Mouse (Mus musculus): ENCODE data around the gene Rnf167. TPM values are rescaled to one million over a fixed set of nuclear protein-coding genes. Genes with fewer than 3 reads are reported as not detected.

Rnf167 gene
- total and polyA plus RNA-seq, 3 experiments, result 23.5 to 31.7 (median 25.5) TPM

GRCm38 (mm10) chr11:70655571-70656455 lies 8.8 kb downstream of the Rnf167 start (continued):
- peak; percentile 52; the same call in 1 of the 2 replicates for TF ChIP-seq ETS1 (conservative IDR thresholded peaks at IDR 0.05; ENCODE audit: low read depth, low read length)

DNA sequence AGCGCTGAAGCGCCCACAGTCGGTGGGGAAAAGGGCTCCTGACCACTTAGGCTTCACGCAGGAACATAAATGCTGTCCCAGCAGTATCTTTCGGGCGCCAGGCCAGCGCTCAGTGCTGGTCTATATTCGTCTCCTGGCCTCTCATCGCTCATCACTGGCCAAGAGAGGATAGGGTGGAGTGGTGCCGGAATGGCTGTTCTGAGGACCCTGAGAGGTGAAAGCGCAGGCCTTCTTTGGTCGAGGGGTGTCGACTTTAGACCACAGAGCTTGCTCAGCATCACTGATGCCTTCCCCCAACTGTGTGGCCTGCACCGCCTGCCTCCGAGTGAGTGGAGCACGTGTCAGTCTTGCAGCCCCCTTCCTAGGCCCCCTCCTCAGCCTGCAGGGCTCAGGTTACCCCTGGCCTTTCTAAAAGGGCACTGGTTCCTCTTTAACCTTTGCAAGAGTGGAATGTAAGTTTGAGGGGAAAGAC lies 9.5 kb downstream of the Rnf167 start:
- Histone ChIP-seq H3K9ac (ENCODE audit: insufficient read depth, low read depth) (peak overlapping the region; percentile 90), H3K4me3 (replicated peaks in 1 of 3; ENCODE audit: low read depth in 2 of 3, low read length in 2 of 3, poor library complexity in 1 of 3) (peak overlapping the region; percentile 30 to 78 (median 65)), H3K4me1 (ENCODE audit: control insufficient read depth in 1 of 2, insufficient read depth in 2 of 2) (peaks cover 7 to 36% of the 10 kb centered on the region in 2 experiments), H3K4me2 (ENCODE audit: insufficient read depth, low read depth, poor library complexity, severe bottlenecking) (peak overlapping the region; percentile 62; the same call in 1 of the 2 replicates), H3K9me3 (replicated peaks; ENCODE audit: low read length) (no peaks in the 10 kb centered on the region), H3K36me3 (replicated peaks in 1 of 2; ENCODE audit: control insufficient read depth in 1 of 2, insufficient read depth in 1 of 2, low read length in 1 of 2) (peaks cover 13 to 46% of the 10 kb centered on the region in 2 experiments), H3K79me2 (replicated peaks; ENCODE audit: control insufficient read depth, extremely low read depth, insufficient read depth, poor library complexity, severe bottlenecking) (peaks cover 29% of the 10 kb centered on the region), H3K27ac (ENCODE audit: insufficient read depth, low read depth) (peak overlapping the region; percentile 95; the same call in 1 of the 2 replicates), H3K27me3 (replicated peaks) (no peaks in the 10 kb centered on the region)
- dilution Hi-C loops (cut with MboI; ENCODE audit: extremely low pct_ligation_motif_present, extremely low pct_unique_long_range_greater_than_20kb, low sequenced_read_pairs), result no loop called here
- DNase-seq (ENCODE audit: extremely low read depth), result peak; percentile 41
- in situ Hi-C loops (cut with MboI; ENCODE audit: low pct_ligation_motif_present, low pct_unique_long_range_greater_than_20kb, low sequenced_read_pairs), result no loop called here
- no peak for TF ChIP-seq ETS1 (conservative IDR thresholded peaks at IDR 0.05; ENCODE audit: low read depth, low read length)
- TF ChIP-seq MXI1 (IDR thresholded peaks at IDR 0.05; ENCODE audit: low read depth, low read length), result no peak
- no peak for TF ChIP-seq CHD2 (IDR thresholded peaks at IDR 0.05; ENCODE audit: low read length)
- TF ChIP-seq BHLHE40 (IDR thresholded peaks at IDR 0.05; ENCODE audit: low read depth, low read length), result peak; percentile 74
- no peak for TF ChIP-seq E2F4 (IDR thresholded peaks at IDR 0.05; ENCODE audit: insufficient replicate concordance, low read depth, low read length)
- no peak for TF ChIP-seq PAX5 (IDR thresholded peaks at IDR 0.05; ENCODE audit: low read length)
- TF ChIP-seq ZMIZ1 (IDR thresholded peaks at IDR 0.05; ENCODE audit: low read depth, low read length), result no peak
- 0 out of 2 replicates have a peak, but pooled peaks have one; percentile 18 for TF ChIP-seq CHD1 (IDR thresholded peaks at IDR 0.05; ENCODE audit: low read depth, low read length)
- TF ChIP-seq RAD21 (IDR thresholded peaks at IDR 0.05; ENCODE audit: low read depth, low read length), result no peak
- no peak for TF ChIP-seq USF2 (conservative IDR thresholded peaks at IDR 0.05; ENCODE audit: low read depth, low read length)
- TF ChIP-seq MEF2A (IDR thresholded peaks at IDR 0.05; ENCODE audit: borderline replicate concordance, low read depth, low read length), result no peak
- TF ChIP-seq SMC3 (IDR thresholded peaks at IDR 0.05; ENCODE audit: low read depth, low read length), result no peak
- no peak for TF ChIP-seq ELF1 (IDR thresholded peaks at IDR 0.05; ENCODE audit: low read depth, low read length)
- no peak for TF ChIP-seq IRF4 (IDR thresholded peaks at IDR 0.05; ENCODE audit: low read depth, low read length)
- no peak for TF ChIP-seq MAZ (IDR thresholded peaks at IDR 0.05; ENCODE audit: low read depth, low read length)
- no peak for TF ChIP-seq HCFC1 (IDR thresholded peaks at IDR 0.05; ENCODE audit: low read depth, low read length)
- TF ChIP-seq MYC (IDR thresholded peaks at IDR 0.05; ENCODE audit: low read depth, low read length), result 0 out of 2 replicates have a peak, but pooled peaks have one; percentile 15
- TF ChIP-seq NELFE (IDR thresholded peaks at IDR 0.05; ENCODE audit: low read depth, low read length), result no peak
- no peak for TF ChIP-seq POLR2AphosphoS2 (IDR thresholded peaks at IDR 0.05; ENCODE audit: low read depth, low read length)
- no peak for TF ChIP-seq JUND (conservative IDR thresholded peaks at IDR 0.05; ENCODE audit: low read depth, low read length)
- TF ChIP-seq KAT2A (IDR thresholded peaks at IDR 0.05; ENCODE audit: insufficient replicate concordance, low read length), result no peak
- TF ChIP-seq MAFK (IDR thresholded peaks at IDR 0.05; ENCODE audit: insufficient replicate concordance, low read length), result no peak; the same call in 1 of the 2 replicates
- no peak for TF ChIP-seq EP300 (IDR thresholded peaks at IDR 0.05; ENCODE audit: low read length)
- TF ChIP-seq POLR2A (IDR thresholded peaks at IDR 0.05; ENCODE audit: low read depth, low read length), result no peak
- TF ChIP-seq MAX (IDR thresholded peaks at IDR 0.05; ENCODE audit: low read length), result peak; percentile 76
- no peak for TF ChIP-seq TCF12 (IDR thresholded peaks at IDR 0.05; ENCODE audit: low read depth, low read length)
- no peak for TF ChIP-seq ZNF384 (IDR thresholded peaks at IDR 0.05; ENCODE audit: low read depth, low read length)
- TF ChIP-seq SIN3A (IDR thresholded peaks at IDR 0.05; ENCODE audit: low read length), result no peak
- TF ChIP-seq TBP (conservative IDR thresholded peaks at IDR 0.05; ENCODE audit: low read depth, low read length), result no peak
- no peak for TF ChIP-seq ZKSCAN1 (IDR thresholded peaks at IDR 0.05; ENCODE audit: borderline replicate concordance, low read depth, low read length)
- TF ChIP-seq CTCF (conservative IDR thresholded peaks at IDR 0.05 in 1 of 2, IDR thresholded peaks at IDR 0.05 in 1 of 2; ENCODE audit: low read depth in 2 of 2, low read length in 2 of 2), result no peak
- TF ChIP-seq ZC3H11A (IDR thresholded peaks at IDR 0.05; ENCODE audit: low read depth, low read length), result no peak
- no peak for TF ChIP-seq JUN (IDR thresholded peaks at IDR 0.05; ENCODE audit: insufficient read depth, low read depth, low read length)

Data from CH12.LX (cell line).